Mouse (Mus musculus) cerebellum, adult 11 months (tissue): ENCODE measurements around the gene Rgl2.

Experiments used
- DNase-seq: peaks from one replicate; pipeline ENCODE4 v3.0.0; 2022

Rgl2 gene

DNA sequence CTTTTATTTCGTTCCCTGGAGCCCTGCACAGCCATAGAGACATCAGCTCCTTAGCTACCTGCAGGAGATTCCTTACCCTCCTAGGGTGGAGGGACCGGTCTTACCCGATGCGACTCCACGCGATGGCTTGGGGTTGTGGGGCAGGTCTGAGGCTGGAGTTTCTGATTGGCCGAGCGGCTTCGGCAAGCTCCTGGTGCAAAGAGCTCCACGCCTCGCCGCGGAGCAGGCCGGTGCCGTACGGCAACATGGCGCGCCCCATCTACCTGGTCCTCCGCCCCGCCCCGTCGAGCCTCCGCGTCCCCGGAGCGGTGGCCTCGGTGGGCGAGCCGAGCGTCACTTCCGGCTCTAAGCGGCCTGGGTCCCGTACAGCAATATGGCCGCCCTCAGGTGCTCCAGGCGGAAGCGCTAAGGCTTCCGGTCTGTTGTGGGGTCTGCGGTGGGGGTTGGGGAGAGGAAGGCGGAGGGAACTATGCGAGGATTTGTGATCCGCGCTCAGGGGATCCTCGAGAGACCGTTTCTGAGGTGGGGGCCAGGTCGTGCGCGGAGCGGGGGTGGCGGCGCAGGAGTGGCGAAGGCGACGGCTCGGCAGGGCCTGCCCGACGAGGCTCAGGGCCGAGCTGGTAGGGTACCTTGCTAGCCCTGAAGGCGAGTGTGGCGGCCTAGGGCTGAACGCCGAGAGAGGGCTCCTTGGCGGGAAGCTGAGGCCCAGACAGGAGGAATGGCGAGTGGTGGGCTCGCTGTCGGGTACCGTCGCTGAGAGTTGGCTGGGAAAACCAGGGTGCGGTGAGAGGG lies 20.1 kb upstream of the Rgl2 start, which contains the start of gene Daxx:
Gene Daxx, plus strand, starts transcription at position 338 of the 792 bp plus-strand sequence.
- peak; percentile 98 for DNase-seq

DNA sequence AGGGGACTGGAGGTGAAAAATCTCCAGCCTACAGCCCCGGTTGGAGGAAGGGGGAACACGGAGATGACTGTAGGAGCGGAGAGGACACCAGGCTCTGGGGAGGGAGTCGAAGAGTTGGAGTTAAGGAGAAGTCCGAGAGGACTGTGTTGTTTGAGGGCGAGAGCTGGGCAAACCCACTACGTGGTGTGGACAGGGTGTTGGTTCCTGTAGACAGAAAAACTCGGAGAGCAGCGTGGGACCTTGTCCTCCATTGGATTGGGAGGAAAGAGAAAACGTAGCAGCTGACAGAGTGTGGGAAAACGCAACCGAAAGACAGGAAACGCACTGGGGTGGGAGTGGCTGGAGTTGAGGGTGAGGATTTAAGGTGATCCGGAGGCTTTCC lies 19.5 kb upstream of the Rgl2 start:
- DNase-seq, result peak; percentile 20

DNA sequence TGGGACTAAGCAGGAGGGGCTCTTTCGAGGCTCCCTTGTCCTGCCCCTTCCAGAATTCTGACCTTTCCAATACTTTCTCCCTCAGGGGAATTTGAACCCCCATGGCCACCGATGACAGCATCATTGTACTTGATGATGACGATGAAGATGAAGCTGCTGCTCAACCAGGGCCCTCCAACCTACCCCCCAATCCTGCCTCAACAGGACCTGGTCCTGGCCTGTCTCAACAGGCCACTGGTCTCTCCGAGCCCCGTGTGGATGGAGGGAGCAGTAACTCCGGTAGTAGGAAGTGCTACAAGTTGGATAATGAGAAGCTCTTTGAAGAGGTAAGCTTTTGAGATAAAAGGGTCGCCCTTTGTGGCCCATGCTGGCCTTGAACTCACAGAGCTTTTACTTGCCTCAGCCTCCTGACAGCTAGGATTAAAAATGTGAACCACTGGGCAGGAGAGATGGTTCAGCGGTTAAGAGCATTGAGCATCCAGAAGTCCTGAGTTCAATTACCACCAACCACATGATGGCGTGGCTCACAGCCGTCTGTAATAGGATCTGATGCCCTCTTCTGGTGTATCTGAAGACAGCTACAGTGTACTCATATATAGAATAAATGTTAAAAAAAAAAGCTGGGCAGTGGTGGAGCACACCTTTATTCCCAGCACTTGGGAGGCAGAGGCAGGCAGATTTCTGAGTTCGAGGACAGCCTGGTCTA lies 18.8 kb upstream of the Rgl2 start:
- DNase-seq, result peak; percentile 33

DNA sequence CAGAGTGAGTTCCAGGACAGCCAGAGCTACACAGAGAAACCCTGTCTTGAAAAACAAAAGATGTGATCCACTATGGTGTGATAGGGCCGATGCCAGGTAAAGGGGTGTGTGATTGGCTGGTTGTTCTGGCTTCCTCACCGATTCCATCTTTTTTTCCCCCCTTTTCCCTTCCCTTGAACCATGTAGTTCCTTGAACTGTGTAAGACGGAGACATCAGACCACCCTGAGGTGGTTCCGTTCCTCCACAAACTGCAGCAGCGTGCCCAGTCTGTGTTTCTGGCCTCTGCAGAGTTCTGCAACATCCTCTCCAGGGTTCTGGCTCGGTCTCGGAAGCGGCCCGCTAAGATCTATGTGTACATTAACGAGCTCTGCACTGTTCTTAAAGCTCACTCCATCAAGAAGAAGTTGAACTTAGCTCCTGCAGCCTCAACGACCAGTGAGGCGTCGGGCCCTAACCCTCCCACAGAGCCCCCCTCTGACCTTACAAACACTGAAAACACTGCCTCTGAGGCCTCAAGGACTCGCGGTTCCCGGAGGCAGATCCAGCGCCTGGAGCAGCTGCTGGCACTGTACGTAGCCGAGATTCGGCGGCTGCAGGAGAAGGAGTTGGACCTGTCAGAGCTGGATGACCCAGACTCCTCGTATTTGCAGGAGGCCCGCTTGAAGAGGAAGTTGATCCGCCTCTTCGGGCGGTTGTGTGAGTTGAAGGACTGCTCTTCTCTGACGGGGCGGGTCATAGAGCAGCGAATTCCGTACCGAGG lies 18.1 kb upstream of the Rgl2 start:
- DNase-seq, result peak; percentile 21

DNA sequence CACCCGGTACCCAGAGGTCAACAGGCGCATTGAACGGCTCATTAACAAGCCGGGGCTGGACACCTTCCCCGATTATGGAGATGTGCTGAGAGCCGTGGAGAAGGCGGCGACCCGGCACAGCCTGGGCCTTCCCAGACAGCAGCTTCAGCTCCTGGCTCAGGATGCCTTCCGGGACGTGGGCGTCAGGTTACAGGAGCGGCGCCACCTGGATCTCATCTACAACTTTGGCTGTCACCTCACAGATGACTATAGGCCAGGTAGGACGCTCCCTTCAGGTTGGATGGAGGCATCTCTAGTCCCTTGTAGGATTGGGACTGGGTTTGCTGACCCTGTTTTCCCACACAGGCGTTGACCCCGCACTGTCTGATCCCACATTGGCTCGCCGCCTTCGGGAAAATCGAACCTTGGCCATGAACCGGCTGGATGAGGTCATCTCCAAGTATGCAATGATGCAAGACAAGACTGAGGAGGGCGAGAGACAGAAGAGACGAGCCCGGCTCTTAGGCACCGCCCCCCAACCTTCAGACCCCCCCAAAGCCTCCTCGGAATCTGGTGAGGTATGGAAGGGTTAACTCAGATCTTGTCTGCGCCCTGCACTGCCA lies 17.4 kb upstream of the Rgl2 start:
- DNase-seq, result peak; percentile 40

DNA sequence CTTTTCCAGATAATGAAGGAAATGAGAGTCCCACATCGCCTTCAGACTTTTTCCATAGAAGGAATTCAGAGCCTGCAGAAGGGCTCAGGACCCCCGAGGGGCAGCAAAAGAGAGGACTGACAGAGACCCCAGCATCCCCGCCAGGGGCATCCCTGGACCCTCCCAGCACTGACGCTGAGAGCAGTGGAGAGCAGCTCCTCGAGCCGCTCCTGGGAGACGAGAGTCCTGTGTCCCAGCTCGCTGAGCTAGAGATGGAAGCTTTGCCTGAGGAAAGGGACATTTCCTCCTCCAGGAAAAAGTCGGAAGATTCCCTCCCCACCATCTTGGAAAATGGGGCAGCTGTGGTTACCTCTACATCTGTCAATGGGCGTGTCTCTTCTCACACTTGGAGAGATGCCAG lies 16.1 kb upstream of the Rgl2 start:
- DNase-seq, result peak; percentile 31

DNA sequence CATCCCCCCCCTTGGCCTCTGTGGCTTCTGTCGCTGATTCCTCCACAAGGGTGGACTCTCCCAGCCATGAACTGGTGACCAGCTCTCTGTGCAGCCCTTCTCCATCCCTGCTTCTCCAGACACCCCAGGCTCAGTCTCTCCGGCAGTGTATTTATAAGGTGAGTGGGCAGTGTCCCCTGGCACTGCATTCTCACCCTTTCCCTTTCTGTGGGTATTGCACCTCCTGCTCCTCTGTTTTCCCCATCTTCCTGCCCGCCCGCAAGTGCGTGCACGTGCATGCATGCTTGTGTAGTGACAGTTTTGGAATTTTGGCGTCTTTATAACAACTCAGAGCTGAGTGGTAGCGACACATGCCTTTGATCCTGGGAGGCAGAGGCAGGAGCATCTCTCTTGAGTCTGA lies 15.4 kb upstream of the Rgl2 start:
- peak; percentile 22 for DNase-seq

DNA sequence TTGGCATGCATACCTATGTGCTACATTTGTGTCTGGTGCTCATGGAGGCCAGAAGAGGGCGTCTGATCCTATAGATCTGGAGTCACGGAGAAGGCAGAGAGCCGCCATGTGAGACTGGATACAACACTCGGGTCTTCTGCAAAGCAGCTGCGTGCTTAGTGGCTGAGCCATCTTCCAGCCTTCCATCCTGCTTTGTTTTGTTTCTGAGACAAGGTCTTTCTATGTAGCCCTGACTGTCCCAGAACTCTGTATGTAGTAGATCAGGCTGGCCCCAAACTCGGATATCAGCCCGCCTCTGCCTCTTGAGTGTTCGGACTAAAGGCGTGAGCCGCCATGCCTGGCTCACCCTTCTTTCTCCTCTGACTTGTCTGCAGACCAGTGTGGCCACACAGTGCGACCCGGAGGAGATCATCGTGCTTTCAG lies 14.4 kb upstream of the Rgl2 start:
- DNase-seq, result peak; percentile 40

DNA sequence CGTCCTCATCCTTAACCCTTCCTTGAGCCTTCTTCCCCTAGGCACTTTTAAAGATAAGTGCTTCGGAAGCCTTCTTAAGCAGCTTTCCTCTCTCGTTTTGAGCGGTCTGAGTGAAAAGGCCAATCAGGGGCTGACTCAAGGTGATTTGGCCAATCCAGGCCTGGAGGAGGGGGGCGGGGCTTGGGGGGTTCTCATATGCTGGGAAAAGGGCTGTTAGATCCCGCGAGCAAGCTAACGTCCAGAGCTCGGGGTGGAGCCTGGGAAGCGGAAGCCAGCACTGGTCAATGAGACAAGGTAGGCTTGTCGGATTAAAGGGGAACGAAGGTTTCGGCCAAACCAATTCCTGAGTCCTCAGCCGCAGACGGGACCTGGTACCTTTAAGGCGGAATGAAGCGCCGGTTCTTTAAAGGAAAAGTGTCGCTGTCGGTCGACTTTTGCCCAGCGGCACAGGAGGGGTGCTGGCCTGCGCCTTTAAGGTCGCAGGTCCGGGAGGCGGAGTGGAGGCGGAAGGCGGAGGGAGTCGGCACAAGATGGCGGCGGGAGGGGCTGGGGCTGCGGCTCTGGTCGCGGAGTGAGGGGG lies 13.6 kb upstream of the Rgl2 start, which contains the start of the genes Tapbp and Zbtb22:
Gene Tapbp, plus strand, starts transcription at position 229 of the 580 bp plus-strand sequence.
Gene Zbtb22, plus strand, starts transcription at position 234 of the 580 bp plus-strand sequence.
- DNase-seq, result peak; percentile 97

DNA sequence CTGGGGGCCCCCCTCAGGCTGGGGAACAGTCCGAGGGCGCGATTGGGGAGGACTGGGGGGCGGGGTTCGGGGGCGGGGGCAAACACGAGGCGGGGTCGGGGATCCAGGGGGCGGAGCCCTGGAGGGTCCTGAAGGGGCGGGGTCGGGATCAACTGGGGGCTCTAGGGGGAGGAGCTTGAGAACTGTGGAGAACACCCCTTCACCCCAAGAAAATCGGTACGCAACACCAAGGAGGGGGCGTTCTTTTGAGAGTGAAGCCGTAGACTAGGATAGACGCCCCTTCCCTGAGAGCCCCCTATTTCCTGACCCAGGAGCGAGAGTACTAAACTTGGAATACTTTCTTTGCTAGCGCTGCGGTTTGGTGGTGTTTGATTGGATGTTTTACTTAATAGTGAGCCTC lies 13.0 kb upstream of the Rgl2 start:
- no peak for DNase-seq

DNA sequence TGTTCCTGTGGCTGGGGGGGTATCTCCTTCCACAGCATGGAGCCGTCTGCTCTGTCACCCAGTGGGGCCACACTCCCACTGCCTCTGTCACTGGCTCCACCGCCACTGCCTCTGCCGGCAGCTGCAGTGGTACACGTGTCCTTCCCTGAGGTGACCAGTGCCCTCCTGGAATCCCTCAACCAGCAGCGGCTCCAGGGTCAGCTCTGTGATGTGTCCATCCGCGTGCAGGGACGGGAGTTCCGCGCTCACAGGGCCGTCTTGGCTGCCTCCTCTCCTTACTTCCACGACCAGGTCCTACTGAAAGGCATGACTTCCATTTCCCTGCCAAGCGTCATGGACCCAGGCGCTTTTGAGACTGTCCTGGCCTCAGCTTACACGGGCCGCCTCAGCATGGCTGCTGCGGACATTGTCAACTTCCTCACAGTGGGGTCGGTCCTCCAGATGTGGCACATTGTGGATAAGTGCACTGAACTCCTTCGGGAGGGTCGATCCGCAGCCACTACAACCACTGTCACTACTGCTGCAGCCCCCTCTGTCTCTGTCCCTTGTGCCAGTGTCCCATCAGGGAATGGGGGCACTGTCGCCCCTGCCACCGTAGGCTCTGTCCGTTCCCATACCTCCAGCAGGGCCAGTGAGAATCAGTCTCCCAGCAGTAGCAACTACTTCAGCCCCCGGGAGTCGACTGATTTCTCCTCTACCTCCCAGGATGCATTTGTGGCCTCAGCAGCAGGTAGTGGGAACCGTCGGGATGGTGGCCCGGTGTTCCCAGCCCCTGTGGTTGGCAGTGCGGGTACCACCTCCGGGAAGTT lies 12.3 kb upstream of the Rgl2 start:
- peak; percentile 47 for DNase-seq

DNA sequence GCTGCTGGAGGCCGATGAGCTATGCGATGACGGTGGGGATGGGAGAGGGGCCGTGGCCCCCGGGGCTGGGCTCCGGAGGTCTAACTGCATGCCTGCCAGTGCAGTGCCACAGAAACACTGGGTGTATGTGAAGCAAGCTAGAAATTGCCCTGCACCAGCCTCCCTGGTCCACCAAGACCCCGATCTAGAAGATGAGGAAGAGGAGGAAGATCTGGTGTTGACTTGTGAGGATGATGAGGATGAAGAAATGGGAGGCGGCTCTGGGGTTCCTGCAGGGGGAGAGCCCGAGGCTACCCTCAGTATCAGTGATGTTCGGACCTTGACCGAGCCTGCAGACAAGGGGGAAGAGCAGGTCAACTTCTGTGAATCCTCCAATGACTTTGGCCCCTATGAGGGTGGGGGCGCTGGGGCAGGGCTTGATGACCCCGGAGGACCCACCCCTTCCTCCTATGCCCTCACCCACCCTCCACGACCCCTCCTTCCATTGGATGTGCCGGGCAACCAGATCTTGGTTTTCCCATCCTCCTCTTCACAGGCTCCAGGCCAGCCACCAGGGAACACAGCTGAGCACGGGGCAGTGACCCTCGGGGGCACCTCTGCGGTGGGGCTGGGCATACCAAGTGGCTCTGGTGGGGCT lies 11.6 kb upstream of the Rgl2 start:
- no peak for DNase-seq

DNA sequence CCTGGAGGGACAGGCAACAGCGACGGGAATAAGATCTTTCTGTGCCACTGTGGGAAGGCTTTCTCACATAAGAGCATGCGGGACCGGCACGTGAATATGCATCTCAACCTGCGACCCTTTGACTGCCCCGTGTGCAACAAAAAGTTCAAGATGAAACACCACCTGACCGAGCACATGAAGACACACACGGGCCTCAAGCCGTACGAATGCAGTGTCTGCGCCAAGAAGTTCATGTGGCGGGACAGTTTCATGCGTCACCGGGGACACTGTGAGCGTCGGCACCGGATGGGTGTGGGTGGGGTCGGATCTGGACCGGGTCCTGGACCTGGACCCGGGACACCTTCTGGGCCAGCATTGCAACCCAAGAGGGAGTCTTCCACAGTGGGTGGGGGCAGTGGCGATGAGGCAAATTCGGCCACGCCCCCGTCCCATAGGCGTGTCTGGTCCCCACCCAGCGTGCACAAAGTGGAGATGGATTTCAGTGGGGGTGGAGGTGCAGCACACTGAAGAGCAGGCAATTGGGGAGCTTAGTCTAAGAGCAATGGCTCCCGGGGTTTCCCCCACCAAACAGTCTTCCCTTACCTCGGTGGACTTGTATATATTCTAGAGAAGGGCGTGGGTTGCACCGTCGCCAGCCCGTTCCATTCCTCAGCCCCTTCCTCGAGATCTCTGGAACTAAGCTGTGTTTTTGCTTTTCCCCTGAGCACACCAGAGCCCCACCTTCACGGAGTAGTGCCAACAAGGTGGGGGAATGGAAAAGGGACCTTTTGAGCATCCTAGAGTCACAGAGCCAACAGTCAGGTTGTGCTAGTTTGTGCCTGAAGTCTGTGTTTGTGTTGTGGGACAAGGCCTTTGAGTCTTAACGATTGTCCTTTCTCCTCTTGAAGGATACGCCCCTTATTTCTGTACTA lies 10.8 kb upstream of the Rgl2 start:
- DNase-seq, result peak; percentile 33

DNA sequence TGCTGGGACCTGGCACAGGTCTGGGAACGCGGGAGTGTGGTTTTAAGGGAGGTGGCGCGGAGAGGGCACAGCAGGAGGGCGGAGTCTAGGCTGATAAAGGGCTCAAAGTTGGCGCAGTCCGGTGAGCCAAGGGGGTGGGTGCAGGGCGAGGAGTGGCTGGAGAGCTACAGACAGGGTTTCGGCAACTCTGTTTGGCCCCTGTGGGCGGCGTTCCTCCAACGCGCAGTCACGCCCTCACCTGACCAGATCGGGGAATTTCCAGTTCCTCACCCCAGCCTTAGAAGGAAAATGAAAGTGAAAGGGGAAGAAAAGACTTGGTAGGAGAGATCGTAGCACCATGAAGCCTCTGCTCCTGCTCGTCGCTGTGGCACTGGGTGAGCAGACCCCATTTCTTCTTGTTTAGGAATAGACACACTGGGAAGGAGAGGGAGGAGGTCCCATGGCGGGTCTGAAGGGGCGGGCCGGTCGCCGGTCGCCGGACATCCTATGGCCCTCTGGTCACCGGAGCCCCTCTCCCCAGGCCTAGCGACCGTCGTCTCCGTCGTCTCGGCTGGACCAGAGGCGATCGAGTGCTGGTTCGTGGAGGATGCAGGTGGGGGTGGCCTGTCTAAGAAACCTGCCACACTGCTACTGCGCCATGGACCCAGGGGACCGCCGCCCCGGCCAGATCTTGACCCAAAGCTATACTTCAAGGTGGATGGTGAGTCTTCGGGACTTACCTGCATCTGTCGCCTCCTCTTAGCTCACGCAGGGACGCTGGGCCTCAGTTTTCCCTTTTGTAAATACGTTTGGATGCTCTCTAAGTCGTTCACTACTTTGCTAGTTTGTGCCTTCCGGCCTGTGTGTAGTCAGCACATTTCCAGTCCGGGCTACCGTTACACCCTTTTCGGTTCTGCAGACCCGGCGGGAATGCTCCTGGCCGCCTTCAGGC lies 9.7 kb upstream of the Rgl2 start:
- peak; percentile 68 for DNase-seq

DNA sequence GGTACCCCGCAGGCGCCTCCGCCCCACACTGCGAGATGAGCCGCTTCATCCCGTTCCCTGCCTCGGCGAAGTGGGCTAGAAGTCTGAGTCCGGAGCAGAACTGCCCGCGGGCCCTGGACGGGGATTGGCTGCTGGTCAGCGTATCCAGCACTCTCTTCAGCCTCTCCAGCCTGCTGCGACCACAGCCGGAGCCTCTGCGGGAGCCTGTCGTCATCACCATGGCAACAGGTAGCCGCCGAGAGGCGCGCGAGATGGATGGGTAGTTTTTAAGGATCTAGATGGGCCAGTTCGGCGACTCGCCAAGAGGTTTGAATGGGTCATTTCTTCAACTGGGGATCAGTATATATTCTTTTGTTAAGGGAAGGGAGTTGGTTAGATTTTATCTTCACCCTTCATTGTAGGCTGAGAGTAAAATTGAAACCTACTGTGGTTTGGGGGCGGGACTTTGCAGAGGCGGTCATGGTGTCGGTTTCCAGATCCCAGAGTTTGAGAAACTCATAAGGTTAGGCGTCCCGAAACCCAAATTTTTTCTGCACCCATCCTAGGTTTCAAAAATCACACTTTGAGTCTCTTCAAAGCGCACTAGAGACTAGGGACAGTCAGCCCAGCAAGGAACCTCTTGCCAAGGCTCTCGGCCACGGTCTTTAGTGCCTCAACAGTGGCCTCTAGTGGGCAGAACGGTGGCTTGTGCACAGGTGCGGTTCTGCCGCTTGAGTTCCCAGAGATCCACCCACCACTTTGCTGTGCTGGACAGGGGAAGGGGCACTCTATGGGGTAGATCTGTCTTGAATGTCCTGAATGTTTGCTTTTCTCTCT lies 8.9 kb upstream of the Rgl2 start:
- peak; percentile 81 for DNase-seq

DNA sequence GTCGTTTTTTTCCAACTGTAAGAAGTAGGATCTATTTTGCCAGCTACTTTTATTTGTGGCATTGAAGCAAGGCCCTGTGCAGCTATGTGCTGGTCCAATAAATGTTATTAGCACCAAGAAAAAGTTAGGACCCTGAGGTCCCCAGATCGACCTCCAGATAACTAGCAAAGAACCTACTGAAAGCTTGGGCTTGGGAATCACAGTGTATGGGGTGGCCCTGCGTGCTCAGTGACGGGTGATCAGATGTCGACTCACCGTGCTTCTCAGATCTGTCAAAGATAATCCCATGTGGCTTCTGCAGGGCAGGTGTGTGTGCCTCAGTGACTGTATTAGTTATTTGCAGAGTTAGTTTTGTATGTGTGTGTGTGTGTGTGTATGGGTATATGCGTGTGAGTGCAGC lies 8.0 kb upstream of the Rgl2 start:
- no peak for DNase-seq

DNA sequence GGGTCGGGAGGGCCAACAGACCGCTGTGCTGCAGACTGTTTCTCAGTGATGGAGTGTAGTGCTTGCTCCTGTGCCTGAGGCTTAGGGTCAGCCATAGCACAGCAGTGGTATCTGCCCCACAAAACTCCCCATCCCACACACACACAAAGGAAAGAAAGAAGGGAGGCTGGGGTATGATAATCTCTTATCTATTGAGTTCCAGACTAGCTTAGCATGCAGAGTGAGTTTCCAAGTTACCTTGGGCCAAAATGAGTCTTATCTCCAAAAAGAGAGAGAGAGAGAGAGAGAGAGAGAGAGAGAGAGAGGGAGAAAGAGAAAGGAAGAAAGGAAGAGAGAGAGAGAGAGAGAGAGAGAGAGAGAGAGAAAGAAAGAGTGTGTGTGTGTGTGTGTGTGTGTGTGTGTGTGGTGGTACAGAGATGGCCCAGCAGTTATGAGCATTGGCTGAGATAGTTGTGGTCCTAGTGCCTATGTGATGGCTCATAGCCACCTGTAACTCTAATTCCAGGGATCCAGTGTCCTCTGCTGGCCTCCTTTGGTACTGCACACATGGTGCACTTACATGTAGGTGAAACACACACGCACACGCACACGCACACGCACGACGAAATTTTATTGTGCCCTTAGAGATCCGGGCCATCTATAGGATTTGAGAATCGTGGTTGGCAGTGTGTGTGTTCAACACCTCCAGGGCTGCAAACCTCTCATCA lies 4.6 kb upstream of the Rgl2 start:
- DNase-seq, result no peak
